Mouse (Mus musculus): ENCODE measurements around the gene Fbln1.

Fbln1 gene

DNA sequence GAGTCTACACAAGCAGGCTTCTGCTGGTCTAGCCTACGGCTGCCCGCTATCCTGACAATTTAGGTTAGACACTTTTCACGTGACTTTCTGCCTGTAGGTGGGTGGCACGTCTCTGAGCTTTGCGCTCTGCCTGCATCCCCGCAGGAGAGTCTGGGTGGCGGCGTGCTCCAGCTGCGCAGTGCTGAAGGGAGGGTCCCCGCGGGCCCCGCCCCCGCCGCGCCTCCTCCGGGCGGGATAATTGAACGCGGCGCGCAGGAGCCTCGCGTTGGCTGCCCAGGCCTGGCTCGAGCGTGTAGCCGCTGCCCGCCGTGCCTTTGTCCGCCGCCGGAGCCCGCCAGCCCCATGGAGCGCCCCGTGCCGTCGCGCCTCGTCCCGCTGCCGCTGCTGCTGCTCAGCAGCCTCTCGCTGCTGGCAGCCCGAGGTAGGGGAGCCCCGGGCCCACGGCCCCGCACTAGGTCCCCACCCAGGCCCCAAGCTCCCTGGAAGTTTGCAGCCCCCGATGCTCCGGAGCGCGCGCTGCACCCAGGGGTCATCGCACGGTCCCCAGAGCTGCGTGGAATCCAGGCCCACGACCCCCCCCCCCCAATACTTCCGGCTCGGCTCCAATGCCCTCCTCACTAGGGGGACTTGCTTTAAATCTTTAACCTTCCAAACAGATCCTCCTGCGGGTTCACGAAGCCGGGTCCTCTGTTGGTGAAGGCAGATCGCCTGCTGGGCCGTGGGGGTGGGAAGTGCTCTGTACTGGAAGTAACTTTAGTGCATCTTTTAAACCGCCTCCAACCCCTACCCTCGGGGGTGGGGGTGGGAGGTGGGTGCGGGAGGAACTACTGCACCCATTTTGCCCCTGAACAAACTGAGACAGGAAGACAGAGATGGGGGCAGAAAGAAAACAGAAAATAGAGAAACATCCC lies at the start of gene Fbln1:
Gene Fbln1 (plus strand): TSS at position 158 of the 911 bp plus-strand sequence.
- in situ Hi-C loops (cut with MboI; ENCODE audit: low sequenced_read_pairs), result no loop called here

DNA sequence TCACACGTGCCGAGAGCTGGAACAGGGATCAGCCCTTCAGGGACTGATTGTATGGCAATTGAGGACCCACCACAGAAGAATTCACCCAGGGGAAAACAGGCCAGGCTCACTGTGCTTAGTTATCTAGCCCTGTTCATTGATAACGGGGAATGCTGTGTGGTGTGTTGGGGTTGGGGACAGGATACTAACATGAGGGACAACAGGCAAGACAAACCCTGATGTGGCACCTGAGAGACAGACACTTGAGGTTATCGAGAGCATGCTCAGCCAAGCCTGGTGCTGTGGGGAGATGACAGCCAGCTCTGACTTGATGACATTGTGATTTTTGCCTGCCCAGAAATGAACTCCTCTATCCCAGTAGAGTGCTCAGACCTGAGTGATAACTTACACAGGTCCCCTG lies 49.6 kb upstream of the Fbln1 start:
- in situ Hi-C loops (cut with MboI; ENCODE audit: low sequenced_read_pairs), result loop anchor here (10.0 kb wide), 1 partner anchor 429 kb away; the partner anchor contains the start of gene Wnt7b

DNA sequence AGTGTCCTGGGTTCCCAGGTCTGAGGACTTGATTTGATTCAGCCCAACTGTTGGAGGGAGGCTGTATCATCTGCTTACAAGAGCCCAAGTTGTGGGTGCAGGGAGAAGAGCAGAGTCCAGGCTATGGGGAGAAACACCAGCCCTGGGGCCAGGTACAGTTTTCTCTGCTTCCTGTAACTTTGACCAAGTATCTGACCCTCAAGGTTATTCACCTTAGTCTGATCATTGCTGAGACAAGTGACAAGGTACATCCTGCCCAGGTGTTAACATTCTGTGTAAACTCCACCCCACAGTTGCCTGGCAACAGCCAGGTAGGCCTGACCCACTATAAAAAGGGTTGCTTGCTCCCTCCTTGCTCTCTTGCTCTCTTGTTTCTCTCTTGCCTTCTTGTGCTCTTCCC lies 44.3 kb upstream of the Fbln1 start:
- in situ Hi-C loops (cut with MboI; ENCODE audit: low sequenced_read_pairs), result no loop called here

DNA sequence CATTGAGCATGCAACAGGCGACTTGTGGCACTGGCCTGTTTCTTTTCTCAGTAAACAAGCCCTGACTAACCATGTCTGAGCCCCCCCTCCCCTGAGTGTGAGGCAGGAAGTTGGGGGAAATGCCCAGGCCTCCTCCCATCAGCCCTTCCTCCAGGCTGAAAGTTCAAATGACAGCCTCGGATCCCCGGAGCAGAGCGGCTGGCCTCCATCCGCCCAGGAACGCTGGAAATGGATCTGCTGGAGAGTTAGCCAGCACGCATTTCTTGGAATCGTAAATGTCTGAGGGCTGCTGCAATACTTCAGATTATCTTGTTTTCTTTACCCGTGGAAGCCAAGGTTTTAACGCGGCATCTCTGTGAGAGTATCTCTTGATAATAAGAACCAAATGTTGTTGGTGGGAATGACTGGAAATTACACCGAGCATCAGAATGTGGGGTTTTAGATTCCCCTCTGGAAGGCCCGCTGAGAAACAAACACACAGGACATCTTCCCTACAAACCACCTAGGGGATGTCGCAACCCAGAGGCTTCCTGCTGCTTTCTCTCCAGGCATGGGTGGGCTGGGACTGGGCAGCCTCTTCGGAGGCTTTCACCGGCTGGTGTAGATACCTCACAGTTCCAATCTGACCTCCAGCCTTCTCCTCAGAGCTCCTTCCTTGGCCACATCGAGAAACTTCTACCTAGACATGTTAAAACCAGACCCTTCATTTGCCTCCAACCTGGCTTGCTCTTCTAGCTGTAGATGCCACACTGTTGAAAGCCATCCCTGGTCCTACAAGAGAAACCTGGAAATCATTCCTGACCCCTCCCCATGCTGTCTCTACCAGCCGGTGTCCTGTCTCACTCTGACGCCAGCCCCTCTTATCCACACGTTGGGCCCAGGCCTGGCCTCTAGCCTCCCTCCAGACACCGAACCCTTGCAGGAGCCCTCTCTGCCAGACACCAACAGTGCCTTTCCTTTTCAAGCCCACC lies 42.8 kb upstream of the Fbln1 start:
- in situ Hi-C loops (cut with MboI; ENCODE audit: low sequenced_read_pairs), result no loop called here

DNA sequence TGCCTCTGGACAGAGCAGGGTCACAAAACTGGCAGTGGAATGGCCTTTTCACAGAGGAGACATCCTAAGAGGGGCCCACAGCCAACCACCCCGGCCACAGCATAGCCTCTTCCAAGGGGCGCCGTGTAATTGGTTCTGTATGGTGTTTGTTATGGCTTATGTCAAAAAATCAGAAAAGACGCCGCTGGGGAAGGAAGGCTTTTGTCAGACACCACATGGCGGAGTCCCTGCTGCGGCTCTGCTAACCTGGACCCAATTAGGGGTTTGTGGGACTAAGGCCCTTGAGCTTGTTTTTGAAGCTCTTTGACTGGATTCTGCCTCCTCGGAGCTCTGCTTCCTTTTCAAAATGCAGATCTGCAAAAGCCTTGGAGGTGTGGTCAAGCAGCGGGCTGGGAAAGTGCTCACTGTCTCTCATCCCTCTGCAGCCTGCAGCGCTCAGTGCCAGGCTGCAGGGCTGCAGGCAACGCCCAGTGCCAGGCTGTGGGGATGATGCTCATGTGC lies 39.3 kb upstream of the Fbln1 start:
- in situ Hi-C loops (cut with MboI; ENCODE audit: low sequenced_read_pairs), result no loop called here

DNA sequence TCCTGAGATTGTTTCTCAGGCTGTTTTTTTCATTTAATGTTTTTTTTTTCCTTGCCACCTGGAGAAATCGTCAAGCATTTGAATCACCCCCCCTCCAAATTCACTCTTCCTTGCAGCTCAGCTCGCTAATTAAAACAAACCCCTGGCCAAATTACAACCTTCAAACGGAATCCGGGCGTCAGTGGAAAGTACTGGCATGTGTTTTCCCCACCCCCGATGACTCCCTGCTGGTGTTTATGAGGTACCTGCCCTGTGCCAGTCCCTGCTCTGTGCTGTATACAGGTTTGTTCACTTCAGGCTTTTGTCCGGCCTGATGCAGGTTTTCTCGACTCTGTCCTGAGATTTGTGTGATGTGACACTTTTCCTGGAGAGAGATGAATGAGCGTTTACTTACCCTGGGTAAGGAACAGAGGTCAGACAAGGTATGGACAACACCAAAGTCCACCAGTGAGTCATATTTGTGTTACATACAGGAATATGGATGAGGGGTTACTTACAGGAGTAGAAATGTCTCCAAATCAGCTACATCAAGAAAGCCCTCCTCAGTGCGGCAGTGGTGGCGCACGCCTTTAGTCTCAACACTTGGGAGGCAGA lies 38.6 kb upstream of the Fbln1 start:
- in situ Hi-C loops (cut with MboI; ENCODE audit: low sequenced_read_pairs), result no loop called here

DNA sequence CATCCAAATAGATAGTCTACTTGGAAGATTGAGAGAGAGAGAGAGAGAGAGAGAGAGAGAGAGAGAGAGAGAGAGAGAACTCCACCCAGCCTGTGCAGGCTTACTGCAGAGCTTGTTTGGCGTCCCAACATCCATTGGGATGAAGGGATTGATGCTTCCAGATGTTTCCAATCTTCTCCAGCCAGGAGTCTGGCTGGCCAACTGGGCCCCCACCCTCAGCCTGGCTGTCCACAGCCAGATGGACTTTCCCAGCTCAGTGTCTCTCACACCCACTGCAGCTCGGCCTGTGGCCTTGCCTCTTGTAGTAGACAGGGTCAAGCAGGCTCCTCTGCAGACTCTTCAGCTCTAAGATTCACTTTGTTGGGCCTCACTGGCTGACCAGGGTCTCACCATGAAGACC lies 33.7 kb upstream of the Fbln1 start:
- in situ Hi-C loops (cut with MboI; ENCODE audit: low sequenced_read_pairs), result no loop called here

DNA sequence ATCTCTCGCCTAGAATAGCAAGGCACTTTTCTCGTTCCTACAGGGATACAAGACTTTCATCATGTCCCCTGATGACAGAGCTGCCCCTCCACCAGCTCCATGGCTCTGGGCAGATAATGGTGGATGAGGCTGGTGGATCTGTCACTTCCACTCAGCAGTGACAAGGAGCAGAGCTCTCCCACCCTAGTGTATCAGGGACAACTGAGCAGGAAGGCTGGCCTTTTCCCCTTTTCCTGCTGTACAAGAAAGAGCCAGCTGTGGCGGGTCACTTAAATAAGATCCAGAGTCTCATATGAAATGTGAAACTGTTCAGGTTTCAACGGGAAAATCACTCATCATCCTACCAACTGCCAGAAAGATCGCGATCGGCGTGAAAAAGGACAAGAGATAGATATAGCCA lies 32.3 kb upstream of the Fbln1 start:
- in situ Hi-C loops (cut with MboI; ENCODE audit: low sequenced_read_pairs), result no loop called here

DNA sequence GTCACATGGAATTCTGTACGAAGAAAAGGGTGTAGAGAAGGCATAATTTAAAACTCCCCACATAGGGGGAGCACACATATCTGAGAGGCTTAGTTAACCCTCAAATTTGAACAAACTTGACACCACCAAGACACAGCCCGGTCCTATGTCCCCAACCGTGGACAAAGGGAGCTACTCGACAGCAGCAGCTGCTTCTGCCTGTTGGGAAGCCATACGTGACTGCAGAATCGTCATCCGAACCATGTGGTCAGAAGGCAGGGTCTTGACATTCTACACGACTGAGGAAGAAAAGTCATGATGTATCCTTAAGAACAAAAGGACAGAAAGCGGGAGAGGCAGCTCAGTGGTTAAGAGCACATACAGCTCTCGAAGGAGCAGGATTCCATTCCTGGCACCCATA lies 31.7 kb upstream of the Fbln1 start:
- in situ Hi-C loops (cut with MboI; ENCODE audit: low sequenced_read_pairs), result no loop called here

- in situ Hi-C loops (cut with MboI; ENCODE audit: low sequenced_read_pairs), result no loop called here
Measured at GRCm38 (mm10) chr15:85177576-85177975, 28.2 kb upstream of the Fbln1 start.

- in situ Hi-C loops (cut with MboI; ENCODE audit: low sequenced_read_pairs), result no loop called here
Measured at GRCm38 (mm10) chr15:85178172-85178571, 27.6 kb upstream of the Fbln1 start.

- in situ Hi-C loops (cut with MboI; ENCODE audit: low sequenced_read_pairs), result no loop called here
Measured at GRCm38 (mm10) chr15:85179528-85180180, 26.1 kb upstream of the Fbln1 start.

- in situ Hi-C loops (cut with MboI; ENCODE audit: low sequenced_read_pairs), result no loop called here
Measured at GRCm38 (mm10) chr15:85180368-85180767, 25.4 kb upstream of the Fbln1 start.

- in situ Hi-C loops (cut with MboI; ENCODE audit: low sequenced_read_pairs), result no loop called here
Measured at GRCm38 (mm10) chr15:85182063-85182462, 23.7 kb upstream of the Fbln1 start.

DNA sequence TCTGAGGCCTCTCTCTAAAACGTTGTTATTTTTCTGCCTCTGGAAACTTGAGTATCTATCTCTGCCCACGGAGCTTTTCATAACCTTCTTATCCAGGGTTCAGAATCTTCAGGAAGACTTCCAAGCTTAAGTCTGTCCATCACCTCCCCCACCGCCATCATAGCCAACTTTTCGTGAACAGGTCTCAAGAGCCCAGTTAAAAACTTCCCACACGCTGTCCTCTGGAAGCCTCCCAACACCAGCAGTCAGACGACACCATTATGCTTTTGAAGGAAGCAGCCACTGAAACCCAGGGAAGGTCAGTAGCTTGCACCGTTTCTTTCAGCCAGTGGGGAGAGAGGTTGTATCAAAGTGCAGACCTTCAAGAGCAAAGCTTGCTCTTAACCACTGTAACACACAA lies 18.8 kb upstream of the Fbln1 start:
- in situ Hi-C loops (cut with MboI; ENCODE audit: low sequenced_read_pairs), result no loop called here

- in situ Hi-C loops (cut with MboI; ENCODE audit: low sequenced_read_pairs), result no loop called here
Measured at GRCm38 (mm10) chr15:85188167-85188778, 17.5 kb upstream of the Fbln1 start.

GRCm38 (mm10) chr15:85200446-85201289 lies 5.1 kb upstream of the Fbln1 start:
- in situ Hi-C loops (cut with MboI; ENCODE audit: low sequenced_read_pairs), result no loop called here

GRCm38 (mm10) chr15:85202199-85202598 lies 3.5 kb upstream of the Fbln1 start:
- in situ Hi-C loops (cut with MboI; ENCODE audit: low sequenced_read_pairs), result no loop called here

DNA sequence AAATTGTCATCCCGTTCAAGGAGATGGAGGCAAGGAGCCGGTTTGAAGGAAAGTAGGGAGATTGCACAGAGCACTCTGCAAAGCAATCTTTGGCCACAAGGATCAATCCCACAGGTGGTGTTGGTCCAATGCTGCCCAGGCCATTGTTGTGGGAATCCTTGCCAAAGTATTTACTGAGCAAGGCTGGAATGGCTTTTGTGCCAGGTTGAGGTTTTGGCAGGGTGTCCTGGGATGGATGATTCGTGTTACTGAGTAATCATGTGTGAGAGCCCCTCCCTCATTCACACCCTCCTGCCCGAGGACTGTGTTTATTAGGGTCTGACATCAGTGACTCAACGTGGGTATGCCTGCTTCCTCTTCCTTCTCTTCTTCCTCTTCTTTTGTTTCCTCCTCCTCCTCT lies 3.0 kb upstream of the Fbln1 start:
- in situ Hi-C loops (cut with MboI; ENCODE audit: low sequenced_read_pairs), result no loop called here

Measured in CH12F3 (cell line).